Comparison of ENCODE assay signal across 19 mouse cellular contexts in genomic region chr5:115008307-115008706, GRCm38 (mm10). TPM values are rescaled to one million over a fixed set of nuclear protein-coding genes. Genes with fewer than 3 reads are reported as not detected.
A peak's percentile ranks its signal among the peaks of the same experiment; 100 is the strongest.
DNase-seq lines count a peak whose midpoint lies in the region; ATAC-seq and TF ChIP-seq lines count a peak whose summit lies in the region.
"Had no signal": no experiment of that assay in that cellular context is flagged by ENCODE, and none has a peak within 500 bp of the region (broad histone marks: within the 10 kb centered on the region; RNA-seq: fewer than 3 reads in every experiment).

No protein-coding gene starts in this region.

- H3K9me3 ChIP-seq in MEL (replicated peaks; ENCODE audit: insufficient read depth, low read length) = no peaks in the 10 kb centered on the region
- no peaks in the 10 kb centered on the region for H3K9me3 ChIP-seq in embryonic facial prominence, embryonic 15.5 days (replicated peaks)
- H3K9me3 ChIP-seq: heart, embryonic 13.5 days; megakaryocyte, embryonic 14.5 days; neural tube, embryonic 15.5 days had no signal

- no peak overlapping the region for H3K4me2 ChIP-seq in embryonic facial prominence, embryonic 15.5 days (replicated peaks)
- H3K4me2 ChIP-seq: heart, embryonic 13.5 days; neural tube, embryonic 15.5 days had no signal

- no peak for TF ChIP-seq RAD21 in MEL (IDR thresholded peaks at IDR 0.05; ENCODE audit: low read depth, low read length)

- 74% methylated on average over 7 of the region's 7 CpGs for WGBS in embryonic facial prominence, embryonic 15.5 days

- no peak for TF ChIP-seq POLR2A in MEL (IDR thresholded peaks at IDR 0.05; ENCODE audit: control insufficient read depth in 1 of 2, insufficient read depth in 1 of 2, low read depth in 1 of 2, low read length in 2 of 2, poor library complexity in 1 of 2)

- peak overlapping the region; percentile 69 for H3K27ac ChIP-seq in MEL (ENCODE audit: control insufficient read depth, low read depth, low read length)
- H3K27ac ChIP-seq in embryonic facial prominence, embryonic 15.5 days (replicated peaks) = peak overlapping the region; percentile 89
- H3K27ac ChIP-seq: heart, embryonic 13.5 days; neural tube, embryonic 15.5 days had no signal

- H3K9ac ChIP-seq in MEL (ENCODE audit: control insufficient read depth, low read depth, low read length, poor library complexity, severe bottlenecking) = no peak overlapping the region; the same call in none of the 2 replicates
- H3K9ac ChIP-seq in embryonic facial prominence, embryonic 15.5 days = no peak overlapping the region
- H3K9ac ChIP-seq: heart, embryonic 13.5 days; neural tube, embryonic 15.5 days had no signal

- H3K4me3 ChIP-seq in MEL (ENCODE audit: control insufficient read depth in 1 of 2, insufficient read depth in 1 of 2, low read depth in 2 of 2, low read length in 2 of 2) = no peak overlapping the region
- H3K4me3 ChIP-seq in embryonic facial prominence, embryonic 15.5 days (replicated peaks) = no peak overlapping the region
- H3K4me3 ChIP-seq: heart, embryonic 13.5 days; megakaryocyte, embryonic 14.5 days; neural tube, embryonic 15.5 days had no signal

- DNase-seq in 416B (ENCODE audit: low read depth) = peak; percentile 47
- DNase-seq in MEL (ENCODE audit: low read depth, low spot score) = peak; percentile 87
- DNase-seq in spleen, postnatal 36 days (ENCODE audit: low spot score in 2 of 2) = no peak
- DNase-seq in cerebellum, adult 9-10 months = no peak
- DNase-seq in urinary bladder, postnatal 4 days (ENCODE audit: low spot score in 2 of 2) = no peak
- DNase-seq: embryo, embryonic 11 days; gastrocnemius, postnatal 25 days; heart, postnatal 4 days; spleen, adult 18-20 months; thymus, postnatal 4 days had no signal

- no peak for TF ChIP-seq CTCF in MEL (IDR thresholded peaks at IDR 0.05 in 2 of 3, conservative IDR thresholded peaks at IDR 0.05 in 1 of 3; ENCODE audit: control insufficient read depth in 1 of 3, insufficient read depth in 1 of 3, low read depth in 2 of 3, low read length in 3 of 3, poor library complexity in 1 of 3, severe bottlenecking in 1 of 3)

- no peak for ATAC-seq in embryonic facial prominence, embryonic 15.5 days (ENCODE audit: insufficient number of reproducible peaks, low FRiP score, low TSS enrichment, low read depth)
- peak; percentile 42; the same call in 1 of the 2 replicates for ATAC-seq in megakaryocyte-erythroid progenitor cell, adult 5-6 weeks (replicated peaks; ENCODE audit: low FRiP score, low TSS enrichment, poor library complexity, severe bottlenecking)
- ATAC-seq: activated CD4-positive, CD25-positive, alpha-beta regulatory T cell, adult 4 months; inflammation-experienced regulatory T-cells, adult 6 months; lung, postnatal 0 days had no signal

- no peaks in the 10 kb centered on the region for H3K27me3 ChIP-seq in MEL (ENCODE audit: control insufficient read depth in 1 of 2, insufficient read depth in 2 of 2, low read length in 2 of 2)
- H3K27me3 ChIP-seq in embryonic facial prominence, embryonic 15.5 days = no peaks in the 10 kb centered on the region
- H3K27me3 ChIP-seq: CH12.LX; heart, embryonic 13.5 days; neural tube, embryonic 15.5 days had no signal

- peaks cover 25% of the 10 kb centered on the region for H3K79me2 ChIP-seq in MEL (ENCODE audit: control insufficient read depth, insufficient read depth, low read length, poor library complexity)

- H3K4me1 ChIP-seq in MEL (ENCODE audit: control insufficient read depth in 1 of 2, insufficient read depth in 2 of 2, low read length in 2 of 2) = peaks cover 10 to 26% of the 10 kb centered on the region in 2 experiments
- peaks cover 39% of the 10 kb centered on the region for H3K4me1 ChIP-seq in embryonic facial prominence, embryonic 15.5 days

- TF ChIP-seq EP300 in MEL (IDR thresholded peaks at IDR 0.05; ENCODE audit: low read depth in 1 of 2, low read length in 2 of 2) = peak; percentile 45 to 66

- peaks cover 0 to 25% of the 10 kb centered on the region in 2 experiments; a peak in 2 of 4 replicates for H3K36me3 ChIP-seq in MEL (ENCODE audit: control insufficient read depth in 1 of 2, insufficient read depth in 2 of 2, low read length in 2 of 2)
- H3K36me3 ChIP-seq in embryonic facial prominence, embryonic 15.5 days = no peaks in the 10 kb centered on the region
- H3K36me3 ChIP-seq: heart, embryonic 13.5 days; neural tube, embryonic 15.5 days had no signal

TF ChIP-seq in MEL, 35 proteins besides CTCF, POLR2A, EP300 and RAD21:
- peak; percentile 22; the same call in 1 of the 2 replicates for TF ChIP-seq JUND (IDR thresholded peaks at IDR 0.05; ENCODE audit: low read depth, low read length)
- TF ChIP-seq SIN3A (IDR thresholded peaks at IDR 0.05; ENCODE audit: low read length) = peak; percentile 29
- 0 out of 2 replicates have a peak, but pooled peaks have one; percentile 25 for TF ChIP-seq ETS1 (IDR thresholded peaks at IDR 0.05; ENCODE audit: low read depth, low read length)
- 0 out of 2 replicates have a peak, but pooled peaks have one; percentile 9 for TF ChIP-seq TCF12 (IDR thresholded peaks at IDR 0.05; ENCODE audit: low read depth, low read length)
- 0 out of 2 replicates have a peak, but pooled peaks have one; percentile 26 for TF ChIP-seq TBP (IDR thresholded peaks at IDR 0.05; ENCODE audit: low read depth, low read length)
- TF ChIP-seq USF2 (IDR thresholded peaks at IDR 0.05; ENCODE audit: borderline replicate concordance in 1 of 2, insufficient read depth in 1 of 2, low read depth in 1 of 2, low read length in 2 of 2) = no peak
- peak; percentile 52 for TF ChIP-seq TAL1 (IDR thresholded peaks at IDR 0.05; ENCODE audit: low read length)
- TF ChIP-seq ZKSCAN1 (IDR thresholded peaks at IDR 0.05; ENCODE audit: low read depth, low read length) = no peak
- no peak for TF ChIP-seq NRF1 (IDR thresholded peaks at IDR 0.05; ENCODE audit: insufficient read depth, low read depth, low read length, poor library complexity, severe bottlenecking)
- TF ChIP-seq POLR2AphosphoS5 (IDR thresholded peaks at IDR 0.05; ENCODE audit: borderline replicate concordance, low read depth, low read length) = no peak
- TF ChIP-seq GATA1 (IDR thresholded peaks at IDR 0.05; ENCODE audit: low read depth, low read length) = peak; percentile 67

RNA-seq across cellular contexts. Expression of gene Sppl3, which starts 2.6 kb away (rescaled TPM):
- total RNA-seq in MEL (2012; rRNA removed) = 25.8 and 29.5 TPM in 2 replicates
- 10 to 100 TPM in 1 of 2 experiments, not detected in 1; 50.9 TPM for polyA plus RNA-seq in MEL (2012; ENCODE audit: insufficient read depth in 1 of 2, insufficient read length in 2 of 2, low read depth in 1 of 2, low replicate concordance in 2 of 2, missing spikeins in 1 of 2)
- 20.9 and 24.9 TPM in 2 replicates for polyA plus RNA-seq in embryonic facial prominence, embryonic 15.5 days (2015; fragmentation: Nextera tagmentation; extraction: Ambion mirVana)
- total RNA-seq in megakaryocyte-erythroid progenitor cell, adult 5-6 weeks (2014; fragmentation: Nextera tagmentation) = 47.2 and 47.5 TPM in 2 replicates
- total RNA-seq in megakaryocyte-erythroid progenitor cell, adult 5-6 weeks (2017) = 20.0 and 23.0 TPM in 2 replicates

RNA-seq across cellular contexts. Expression of gene Hnf1a, which starts 37.4 kb away (rescaled TPM):
- 0.08 TPM in 1 of 2 replicates, not detected in the other for total RNA-seq in MEL (2012; rRNA removed)
- polyA plus RNA-seq in MEL (2012; ENCODE audit: insufficient read depth in 1 of 2, insufficient read length in 2 of 2, low read depth in 1 of 2, low replicate concordance in 2 of 2, missing spikeins in 1 of 2) = under 1 TPM in 1 of 2 experiments, not detected in 1; 0.28 TPM
- 0.07 TPM in 1 of 2 replicates, not detected in the other for polyA plus RNA-seq in embryonic facial prominence, embryonic 15.5 days (2015; fragmentation: Nextera tagmentation; extraction: Ambion mirVana)
- total RNA-seq in megakaryocyte-erythroid progenitor cell, adult 5-6 weeks (2014; fragmentation: Nextera tagmentation) = not detected in 2 replicates
- not detected in 2 replicates for total RNA-seq in megakaryocyte-erythroid progenitor cell, adult 5-6 weeks (2017)
- total RNA-seq: CH12.LX; gastrocnemius, postnatal 25 days; heart, postnatal 4 days had no signal
- polyA plus RNA-seq: lung, postnatal 0 days had no signal

Comparison
In these comparisons a context has a peak if more than half of its experiments do, and no peak if none do; other contexts are left out.
1. DNase-seq: peak in 416B (single experiment) and MEL (single experiment); none in spleen, postnatal 36 days (0 of 2), cerebellum, adult 9-10 months (single experiment) and urinary bladder, postnatal 4 days (0 of 2).